Mouse (Mus musculus) urinary bladder, postnatal 4 days (tissue): ENCODE measurements around the gene Camta1.

Experiments used
- DNase-seq, 2 experiments: peaks; one replicate each; pipeline ENCODE4 v3.0.0; 2021 to 2022; ENCODE audit warnings: low spot score in 2 of 2

Gene Camta1

DNA sequence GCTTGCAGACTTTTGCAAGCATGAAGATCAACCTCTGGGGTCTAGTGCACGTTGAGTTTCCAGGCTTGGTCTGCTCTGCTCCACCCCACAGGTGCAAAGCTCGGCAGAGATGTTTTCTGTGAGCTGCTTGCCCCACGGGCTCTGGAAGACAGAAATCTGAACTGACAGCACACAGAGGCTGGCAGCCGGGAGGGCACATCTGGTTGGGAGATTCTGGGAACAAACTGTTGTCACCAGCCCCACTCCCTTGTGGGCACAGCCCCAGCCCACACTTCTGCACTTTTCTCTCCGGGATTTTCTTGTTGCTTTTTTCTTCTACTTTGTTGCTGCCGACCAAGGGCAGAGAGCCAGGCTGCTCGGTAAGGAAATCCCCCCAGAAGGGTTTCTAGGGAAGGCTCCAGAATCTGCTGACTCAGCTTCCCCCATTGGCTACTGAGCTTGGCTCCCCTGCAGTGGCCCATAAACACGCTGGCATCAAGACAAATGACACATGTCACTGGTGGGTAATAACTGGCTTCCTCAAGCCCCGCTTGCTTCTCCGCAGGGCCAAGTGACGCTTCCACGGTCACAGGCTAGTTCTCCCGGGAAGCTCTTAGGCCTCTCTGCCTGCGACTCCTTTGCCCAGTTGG lies 597.8 kb downstream of the Camta1 start:
- no peak for DNase-seq

DNA sequence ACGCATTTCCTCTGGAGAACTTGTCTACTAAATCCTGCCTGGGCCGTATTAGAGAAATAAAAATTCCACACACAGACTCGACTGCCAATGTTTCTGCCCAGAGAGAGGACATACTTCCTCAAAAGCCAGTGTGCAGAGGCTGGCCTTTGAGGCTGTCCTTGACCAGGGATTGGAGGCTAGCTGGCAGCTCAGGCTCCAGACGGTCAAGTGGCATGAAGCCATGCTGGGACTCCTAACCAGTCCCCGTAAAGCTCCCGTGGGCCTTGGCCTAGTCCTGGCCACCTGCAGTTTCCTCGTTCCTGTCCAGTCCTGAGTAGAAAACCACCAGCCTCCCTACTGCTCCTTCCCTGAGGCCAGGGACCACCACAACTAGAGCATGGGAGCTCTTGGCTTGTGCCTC lies 598.6 kb downstream of the Camta1 start:
- DNase-seq = no peak

DNA sequence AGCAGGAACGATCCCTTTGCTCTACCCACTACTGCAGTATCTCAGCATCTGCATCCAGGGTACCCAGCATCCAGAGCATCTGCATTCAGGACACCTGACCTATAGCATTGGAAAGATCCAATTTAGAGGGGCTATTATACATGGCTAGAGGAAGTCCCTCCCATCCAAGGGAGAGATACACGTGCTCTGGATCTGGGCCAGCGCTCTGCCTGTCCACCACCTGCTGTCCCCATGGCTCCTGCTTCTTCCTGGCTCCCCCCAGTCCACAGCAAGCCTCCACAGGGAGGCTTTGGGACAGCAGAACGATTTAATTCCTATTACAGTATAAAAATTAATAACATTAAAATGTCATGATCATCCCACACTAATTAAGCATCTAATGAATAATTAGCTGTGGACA lies 605.1 kb downstream of the Camta1 start:
- no peak for DNase-seq

DNA sequence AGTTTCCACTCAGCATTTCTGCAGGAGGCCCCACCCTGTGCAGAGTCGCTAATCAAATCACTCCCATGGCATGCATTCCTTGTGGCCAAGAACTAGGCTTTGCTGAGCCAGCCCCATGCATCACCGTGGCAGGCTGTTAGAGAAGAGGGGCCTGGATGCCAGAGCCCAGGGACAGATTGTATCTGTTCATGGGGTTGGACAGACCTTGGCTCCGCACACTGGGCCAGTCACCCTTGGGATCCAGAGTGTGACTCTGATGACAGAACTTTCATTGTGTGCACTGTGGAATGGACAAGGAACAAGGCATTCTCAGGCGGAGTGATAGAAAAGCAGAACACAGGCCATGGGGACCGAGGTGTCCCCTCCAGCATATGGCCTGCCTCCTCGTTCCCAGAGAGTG lies 610.9 kb downstream of the Camta1 start:
- no peak for DNase-seq

DNA sequence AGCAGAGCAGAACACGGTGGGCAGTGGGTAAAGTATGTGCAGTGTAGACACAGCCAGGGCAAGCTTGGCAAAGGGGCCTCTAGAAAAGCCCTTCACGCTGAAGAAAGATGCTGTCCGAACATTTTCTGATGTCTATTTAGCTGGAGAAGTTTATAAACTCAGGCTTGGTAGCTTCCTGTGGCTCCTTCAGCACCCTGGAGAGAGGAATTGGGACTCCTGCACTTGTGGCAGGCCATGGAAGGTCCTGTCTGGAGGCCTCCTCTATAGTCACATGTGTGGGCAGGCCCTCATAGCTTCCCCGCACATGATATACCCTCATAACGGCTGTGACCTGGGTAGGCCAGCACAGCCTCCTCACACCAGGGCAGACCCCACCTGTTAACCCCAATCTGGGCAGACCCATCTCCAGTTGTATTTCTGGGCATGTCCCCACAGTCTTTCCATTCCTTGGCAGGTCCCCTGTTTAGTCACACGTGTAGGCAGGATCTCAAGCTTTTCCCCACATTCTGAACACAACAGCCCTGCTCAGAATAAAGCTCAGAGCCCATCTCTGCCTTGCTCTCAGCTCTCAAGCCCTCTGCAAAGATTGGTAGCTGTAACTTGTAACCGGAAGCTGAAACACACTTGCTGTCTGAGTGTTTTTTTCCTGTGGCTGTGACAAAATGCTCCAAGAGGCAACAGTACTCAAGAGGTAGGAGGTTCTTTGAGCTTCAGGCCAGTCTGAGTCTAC lies 616.4 kb downstream of the Camta1 start:
- DNase-seq = no peak

DNA sequence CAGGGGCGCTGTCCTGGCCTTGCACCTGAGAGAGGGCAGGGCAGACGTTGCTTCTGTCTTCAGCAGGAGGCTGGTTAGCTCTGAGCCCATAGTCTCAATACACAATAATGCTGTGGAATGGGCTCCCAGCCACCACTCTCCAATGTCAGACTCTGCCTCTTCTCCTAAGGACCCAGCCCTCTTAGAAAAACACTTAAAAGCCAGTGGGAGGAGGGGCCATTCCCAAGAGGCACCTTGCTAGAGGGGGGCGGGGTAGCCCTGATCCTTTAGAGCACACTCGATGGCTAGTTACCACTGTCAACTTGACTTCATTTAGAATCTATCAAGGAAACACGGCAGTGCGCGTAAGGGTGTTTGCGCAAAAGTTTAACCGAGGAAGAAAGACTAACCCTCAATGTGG lies 618.2 kb downstream of the Camta1 start:
- no peak for DNase-seq

DNA sequence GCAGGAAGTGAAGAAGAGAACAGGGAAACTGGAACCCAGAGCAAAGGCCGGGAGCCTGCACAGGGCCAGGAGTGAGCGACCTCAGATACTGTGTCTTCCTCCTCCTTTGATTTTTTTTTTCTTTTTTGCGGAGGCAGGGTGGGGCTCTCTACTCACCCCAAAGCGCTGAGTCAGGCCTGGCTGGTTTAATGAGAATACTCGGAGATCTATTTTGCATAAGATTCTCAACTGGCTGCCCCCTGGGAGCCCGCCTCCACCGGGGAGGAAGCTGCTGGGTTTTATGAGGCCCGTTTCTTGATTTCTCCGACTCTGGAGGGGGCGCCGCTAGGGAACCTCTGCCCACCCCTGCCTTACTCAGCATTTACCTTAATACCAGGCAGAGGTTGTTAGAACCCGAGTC lies 618.9 kb downstream of the Camta1 start:
- no peak for DNase-seq

DNA sequence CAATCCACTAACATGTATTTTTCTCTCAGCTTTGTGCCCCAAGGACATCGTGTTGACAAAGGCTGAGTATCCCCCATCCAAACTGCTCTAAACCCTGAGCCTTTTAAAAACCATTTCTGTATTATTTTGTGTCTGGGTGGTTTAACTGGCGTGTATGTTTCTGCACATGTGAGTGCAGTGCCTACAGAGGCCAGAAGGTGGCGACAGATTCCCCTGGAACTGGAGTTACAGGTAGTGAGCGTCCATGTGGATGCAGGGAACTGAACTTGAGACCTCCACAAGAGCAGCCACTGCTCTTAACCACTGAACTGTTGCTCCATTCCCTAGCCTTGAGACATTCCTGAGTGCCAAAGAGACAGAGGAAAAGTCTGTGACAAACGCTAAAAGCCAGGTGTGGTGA lies 621.2 kb downstream of the Camta1 start:
- DNase-seq = no peak

DNA sequence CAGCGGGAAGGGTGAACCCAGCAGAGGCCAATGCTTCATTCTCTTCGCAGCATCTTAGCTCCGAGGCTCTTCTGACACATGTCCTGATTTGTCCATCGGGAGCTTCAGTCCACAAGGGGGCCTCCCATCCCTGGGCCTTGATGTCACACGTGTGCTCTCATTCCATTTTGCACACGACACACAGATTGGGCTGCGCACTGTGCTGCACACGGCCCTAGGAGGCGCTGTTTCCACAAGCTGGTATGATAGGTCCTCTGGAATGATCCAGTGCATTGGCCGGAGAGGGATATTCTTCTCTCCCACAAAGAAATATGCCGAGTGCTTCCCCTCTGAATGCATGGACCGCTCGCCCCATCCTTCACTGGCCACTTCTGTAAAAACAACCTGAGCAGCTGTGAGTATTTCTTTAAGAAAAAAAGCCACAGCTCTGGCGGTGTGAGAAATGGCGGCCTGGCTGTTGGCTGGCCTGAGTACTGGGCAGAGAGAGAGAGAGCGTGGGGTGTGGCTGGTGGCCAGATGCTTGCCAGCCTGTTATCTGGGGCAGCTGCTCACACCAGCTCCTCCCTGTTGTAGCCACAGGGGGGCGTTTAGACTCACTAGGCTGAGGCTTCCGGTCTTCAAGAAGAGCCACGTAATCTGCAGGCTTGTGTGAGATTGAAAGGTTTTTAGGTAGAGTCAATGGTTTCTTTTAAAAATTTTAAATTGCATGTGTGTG lies 622.5 kb downstream of the Camta1 start:
- DNase-seq = no peak

DNA sequence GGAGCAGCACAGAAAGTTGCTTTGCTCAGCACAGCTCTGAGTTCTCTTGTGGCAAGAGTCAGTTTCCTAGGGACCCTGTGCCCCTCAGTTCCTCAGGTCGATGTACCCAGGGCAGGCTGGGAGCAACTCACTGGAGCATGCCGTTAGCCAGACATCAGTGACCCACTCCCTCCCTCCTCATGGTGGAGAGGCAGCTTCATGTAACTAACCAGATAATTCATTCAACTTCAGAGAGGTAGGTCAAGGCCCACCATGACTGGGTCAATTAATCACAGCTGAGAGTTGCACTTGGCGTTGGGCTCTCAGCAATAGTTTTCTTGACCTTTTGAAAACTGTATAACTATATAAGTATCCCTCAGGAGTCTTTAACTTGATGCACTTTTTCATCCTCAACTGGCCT lies 624.2 kb downstream of the Camta1 start:
- no peak for DNase-seq

DNA sequence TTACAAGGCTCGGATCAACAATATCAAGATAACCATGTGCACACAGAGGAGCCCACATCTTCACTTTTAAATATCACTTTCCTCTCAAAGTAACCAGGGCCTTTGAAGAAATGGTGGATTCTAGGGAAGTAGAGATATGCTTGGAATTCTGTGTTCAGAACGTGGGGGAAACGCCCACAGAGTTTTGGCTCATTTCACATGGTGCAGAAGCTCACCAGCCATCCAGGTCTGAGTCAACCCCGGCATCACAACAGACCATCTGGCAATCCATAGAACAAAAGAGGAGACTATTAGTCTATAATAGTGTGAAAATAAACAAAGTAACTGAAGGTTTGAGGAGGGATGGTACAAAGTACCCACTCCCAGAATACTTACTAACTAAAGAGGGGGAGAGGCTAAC lies 626.7 kb downstream of the Camta1 start:
- no peak for DNase-seq

DNA sequence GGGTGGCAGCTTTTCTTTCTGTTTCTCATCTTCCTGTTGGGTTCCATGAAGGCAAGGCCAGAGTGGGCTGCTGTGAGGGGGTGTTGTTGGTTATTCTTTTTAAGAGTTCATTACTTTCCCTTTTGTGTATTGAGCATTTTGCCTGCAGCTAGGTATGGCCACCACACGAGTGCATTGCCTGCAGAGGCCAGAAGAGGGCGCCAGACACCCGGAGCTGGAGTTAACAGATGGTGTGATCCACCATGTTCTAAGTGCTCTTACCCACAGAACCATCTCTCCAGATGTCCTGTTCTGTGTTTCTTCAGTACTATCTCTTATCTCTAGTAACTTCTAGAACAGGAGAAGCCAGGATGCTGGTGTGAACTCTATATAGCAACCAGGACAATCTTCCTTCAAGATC lies 629.6 kb downstream of the Camta1 start:
- no peak for DNase-seq

DNA sequence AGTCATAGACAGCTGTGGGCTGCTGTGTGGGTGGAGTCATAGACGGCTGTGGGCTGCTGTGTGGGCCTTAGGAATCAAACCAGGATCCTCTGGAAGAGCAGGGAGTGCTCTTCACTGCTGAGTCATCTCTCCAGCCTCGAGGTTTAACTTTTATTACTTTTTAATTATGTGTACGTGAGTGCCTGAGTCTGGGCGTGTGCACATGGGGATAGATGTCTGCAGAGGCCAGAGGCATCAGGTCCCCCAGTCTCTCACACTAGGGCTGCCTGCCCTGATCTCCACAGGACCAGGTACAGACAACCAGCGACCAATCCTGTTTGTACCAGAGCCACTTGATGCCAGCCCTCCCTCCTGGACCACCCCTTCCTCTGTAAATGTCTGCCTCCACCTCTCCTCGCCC lies 632.6 kb downstream of the Camta1 start:
- DNase-seq = no peak

DNA sequence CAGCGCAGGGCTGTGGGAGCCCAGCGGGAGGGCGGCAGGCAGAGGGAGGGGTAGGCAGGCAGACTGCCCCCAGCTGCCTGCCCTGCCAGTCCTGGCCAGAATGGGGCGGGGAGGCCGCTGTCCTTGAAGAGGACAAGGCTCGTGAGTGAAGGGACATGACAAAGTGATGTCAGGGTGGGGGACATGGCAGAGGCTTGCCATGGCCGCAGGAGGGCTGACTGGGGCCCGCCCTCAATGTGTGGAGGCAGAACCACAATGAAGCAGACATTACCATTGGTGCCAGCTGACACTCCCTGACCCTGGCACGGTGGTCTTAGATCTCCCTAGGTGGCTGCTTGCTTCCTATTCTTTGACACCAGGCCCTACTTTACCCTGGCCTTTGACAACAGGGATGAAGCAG lies 635.2 kb downstream of the Camta1 start:
- no peak for DNase-seq

DNA sequence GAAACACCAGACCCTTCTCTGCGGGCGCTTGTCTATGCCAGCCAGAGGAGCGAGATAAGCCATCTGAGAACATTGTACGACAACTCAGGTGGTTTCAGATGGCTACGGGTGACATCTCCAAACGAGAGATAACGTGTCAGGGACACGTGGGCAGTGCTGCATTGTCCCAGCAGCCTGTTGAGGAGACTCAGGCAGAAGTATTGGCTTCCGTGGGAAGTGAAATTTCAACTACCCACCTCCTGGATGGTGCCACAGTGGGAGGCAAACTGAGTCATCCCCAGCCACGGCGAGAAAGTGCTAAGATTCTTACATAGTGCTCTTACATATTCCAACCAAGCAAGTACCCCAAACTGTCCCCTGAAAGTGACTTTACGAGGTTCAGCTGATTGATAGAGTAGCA lies 637.7 kb downstream of the Camta1 start:
- DNase-seq = no peak

DNA sequence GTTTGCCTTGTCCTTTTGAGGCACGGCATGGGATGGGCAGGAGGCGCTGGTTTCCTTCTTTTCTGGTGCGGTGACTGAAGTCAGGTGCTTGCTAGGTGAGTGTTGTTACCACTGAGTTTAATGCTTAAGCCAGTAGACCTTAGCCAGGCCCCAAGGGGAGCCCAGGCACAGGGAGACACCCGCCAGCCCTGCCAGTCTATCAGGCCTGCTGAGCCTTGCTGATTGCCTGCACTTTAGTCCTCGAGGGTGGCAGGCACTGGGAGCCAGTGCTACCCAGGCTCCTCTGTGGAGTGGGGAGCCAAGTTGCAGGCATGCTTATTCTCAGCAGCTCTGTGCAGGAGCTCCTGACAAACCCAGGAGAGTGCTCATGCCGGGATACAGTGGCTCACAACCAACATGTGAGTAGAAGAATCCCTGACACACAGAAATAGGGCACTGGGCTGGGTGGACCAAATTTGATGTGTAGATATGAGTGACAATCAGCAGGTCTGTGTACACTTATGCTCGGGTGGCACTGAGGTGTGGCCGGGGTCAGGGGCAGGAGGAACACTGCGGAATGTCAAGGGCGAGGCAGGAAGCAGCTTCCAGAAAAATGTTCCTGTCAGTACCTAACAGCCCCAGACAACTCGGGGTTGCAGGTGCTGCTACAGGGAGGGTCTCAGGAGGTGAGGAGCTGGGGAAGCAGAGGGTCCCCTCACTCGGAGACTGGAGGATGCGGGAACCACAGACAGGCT lies 638.2 kb downstream of the Camta1 start:
- DNase-seq = no peak

DNA sequence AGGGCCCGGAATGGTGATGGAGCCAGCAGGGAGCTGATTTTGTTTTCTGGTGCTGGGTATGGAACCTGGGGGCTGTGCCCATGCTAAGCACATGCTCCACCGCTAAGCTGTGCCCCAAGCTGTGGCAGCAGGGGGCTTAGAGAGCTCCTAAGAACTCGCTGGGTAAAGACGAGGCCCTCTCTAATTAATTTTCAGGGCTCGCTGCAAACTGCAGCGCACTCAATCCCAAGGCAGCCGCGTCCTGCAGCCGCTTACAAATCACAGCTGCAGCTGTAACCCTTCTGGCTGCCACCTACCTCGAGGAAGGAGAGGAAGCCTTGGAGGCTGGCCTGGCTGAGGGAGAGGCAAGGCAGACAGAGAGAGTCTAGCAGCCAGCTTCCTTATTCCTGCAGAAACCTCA lies 639.0 kb downstream of the Camta1 start:
- DNase-seq = no peak

DNA sequence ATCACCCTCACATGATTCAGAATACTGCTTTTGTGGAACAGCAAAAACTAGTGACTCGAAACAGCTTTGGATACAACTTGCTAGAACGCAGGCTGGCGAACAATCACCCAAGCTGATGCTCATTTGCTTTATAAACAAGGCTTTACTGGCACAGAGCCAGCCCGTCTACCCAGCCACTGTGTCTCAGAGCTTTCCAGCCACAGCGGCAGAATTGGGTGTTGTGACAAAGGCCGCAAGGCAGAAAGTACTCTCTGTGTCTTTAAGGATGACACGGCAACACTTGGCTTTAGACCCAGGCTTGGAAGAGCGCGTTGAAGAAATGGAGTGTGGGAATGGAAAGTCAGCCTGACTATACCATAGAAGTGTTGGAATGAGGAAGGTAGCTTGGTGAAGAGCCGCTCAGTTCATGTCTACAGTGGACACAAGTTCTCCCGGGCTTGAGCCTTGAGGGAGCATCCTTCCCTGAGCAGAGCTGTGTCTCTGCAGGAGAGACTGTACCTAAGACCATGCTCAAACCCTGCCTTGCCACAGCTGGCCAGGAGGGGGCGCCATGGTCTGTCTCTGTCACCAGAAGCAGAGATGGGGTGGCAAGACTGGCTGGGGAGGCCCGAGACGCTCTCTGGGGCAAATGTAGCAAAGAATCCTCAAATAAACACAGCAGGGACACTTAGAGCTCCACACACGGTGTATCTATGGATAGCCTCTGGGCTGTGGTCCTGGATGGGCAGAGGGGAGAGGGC lies 645.0 kb downstream of the Camta1 start:
- no peak for DNase-seq

DNA sequence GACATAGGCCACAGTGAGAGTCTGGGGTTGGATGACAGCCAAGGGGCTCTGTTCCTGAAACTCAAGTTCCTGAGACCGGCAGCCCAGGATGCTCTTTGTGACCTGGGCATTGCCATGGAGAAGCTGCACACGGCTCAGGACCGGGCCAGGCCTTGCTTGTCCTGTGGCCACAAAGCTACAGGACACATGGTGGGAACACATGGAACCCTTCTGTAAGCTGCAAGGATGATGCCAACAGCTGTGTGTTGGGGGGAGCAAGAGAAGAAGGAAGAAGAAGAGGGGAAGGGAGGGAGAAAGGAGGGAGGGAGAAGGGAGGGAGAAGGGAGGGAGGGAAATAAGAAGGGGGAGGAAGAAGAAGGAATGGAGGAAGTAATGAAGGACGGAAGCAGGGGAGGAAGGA lies 645.8 kb downstream of the Camta1 start:
- no peak for DNase-seq

DNA sequence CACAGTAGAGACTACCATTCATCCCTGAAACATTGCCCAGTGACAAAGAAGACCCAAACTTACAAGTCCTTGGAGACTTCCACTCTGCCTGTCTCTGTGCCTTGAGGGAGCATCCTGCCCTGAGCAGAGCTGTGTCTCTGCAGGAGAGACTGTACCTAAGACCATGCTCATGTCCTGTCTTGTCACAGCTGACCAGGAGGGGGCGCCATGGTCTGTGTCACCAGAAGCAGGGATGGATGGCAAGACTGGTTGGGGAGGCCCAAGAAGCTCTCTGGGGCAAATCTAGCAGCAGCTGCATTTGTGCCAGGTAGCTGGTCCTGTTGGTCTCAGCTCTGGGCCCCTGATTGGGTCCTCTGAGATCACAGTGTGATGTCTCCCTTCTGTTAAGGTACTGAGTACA lies 646.5 kb downstream of the Camta1 start:
- DNase-seq = no peak

DNA sequence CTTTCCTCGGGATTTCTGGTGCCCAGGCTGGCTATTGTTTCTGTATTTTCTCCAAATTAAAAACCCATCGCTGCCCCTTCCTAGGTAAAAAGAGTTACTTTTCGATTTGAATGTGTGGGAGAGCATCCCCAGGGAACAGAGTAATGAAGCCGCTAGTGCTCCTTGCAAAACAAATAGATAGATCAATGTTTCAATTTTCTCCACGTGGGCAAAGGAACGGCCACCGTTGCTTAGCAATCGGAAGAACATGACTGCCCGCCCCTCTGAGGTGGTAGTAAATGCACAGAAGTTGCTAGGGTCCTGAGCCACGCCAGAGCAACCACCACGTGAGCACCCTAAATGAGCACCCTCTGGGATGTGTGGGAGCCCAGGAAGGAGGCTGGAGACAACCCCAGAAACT lies 648.2 kb downstream of the Camta1 start:
- no peak for DNase-seq

DNA sequence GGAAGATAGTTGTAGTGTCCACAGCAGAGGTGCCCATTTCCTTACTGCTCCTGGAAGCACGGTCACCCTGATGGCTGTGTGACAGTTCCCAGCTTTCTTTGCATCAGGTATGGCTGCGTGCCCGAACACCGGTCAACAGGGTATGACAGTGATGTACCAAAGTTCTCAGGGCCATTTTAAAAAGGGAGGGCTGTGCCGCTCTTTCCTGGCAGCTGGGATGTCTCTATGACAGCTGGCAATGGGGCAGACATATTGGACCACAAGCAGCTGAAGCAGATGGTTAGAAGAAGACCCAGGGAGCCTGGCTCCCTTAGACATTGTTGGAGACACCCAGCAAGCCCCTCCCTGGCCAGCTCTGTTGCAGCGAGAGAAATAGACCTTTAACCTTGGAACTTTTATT lies 649.7 kb downstream of the Camta1 start:
- no peak for DNase-seq
